Mouse (Mus musculus) testis, adult 2 months (tissue): ENCODE measurements around the gene Crlf1. TPM values are rescaled to one million over a fixed set of nuclear protein-coding genes. Genes with fewer than 3 reads are reported as not detected.

Experiments used
- H3K27ac ChIP-seq: fragments of 200-500 bp; 2 replicates; pipeline ENCODE4 v1.5.1; 2012; ENCODE audit warnings: low read depth, low read length; ENCODE audit not compliant: control insufficient read depth, insufficient read depth
- H3K27me3 ChIP-seq: fragments of 200-500 bp; 2 replicates; pipeline ENCODE4 v1.6.1; 2012; ENCODE audit warnings: mild to moderate bottlenecking, low read length, moderate library complexity; ENCODE audit not compliant: control insufficient read depth, insufficient read depth
- H3K36me3 ChIP-seq: fragments of 200-500 bp; 2 replicates; pipeline ENCODE4 v1.6.1; 2012; ENCODE audit warnings: mild to moderate bottlenecking, low read length; ENCODE audit not compliant: control insufficient read depth, insufficient read depth
- H3K4me1 ChIP-seq: fragments of 200-500 bp; 2 replicates; pipeline ENCODE4 v1.6.1; 2012; ENCODE audit warnings: low read length; ENCODE audit not compliant: control insufficient read depth, insufficient read depth
- H3K4me3 ChIP-seq: fragments of 200-500 bp; 2 replicates; pipeline ENCODE4 v1.5.1; 2012; ENCODE audit warnings: low read depth, mild to moderate bottlenecking, low read length, moderate library complexity, mixed read lengths; ENCODE audit not compliant: control insufficient read depth
- CTCF ChIP-seq: fragments of 200-500 bp; IDR thresholded peaks from 2 replicates; pipeline ENCODE4 v1.5.1; 2012; ENCODE audit warnings: low read depth, mild to moderate bottlenecking, inconsistent platforms, low read length, moderate library complexity; ENCODE audit not compliant: control insufficient read depth, insufficient read depth, insufficient replicate concordance
- POLR2A ChIP-seq: fragments of 200-500 bp; IDR thresholded peaks from 2 replicates; pipeline ENCODE4 v1.6.1; 2012; ENCODE audit warnings: low read depth, mild to moderate bottlenecking, inconsistent platforms, low read length, moderate library complexity; ENCODE audit not compliant: control insufficient read depth
- polyA plus RNA-seq: library from polyadenylated mRNA; depleted of rRNA; stranded (reverse); fragments of >200 nt; gene quantifications from 2 replicates; pipeline ENCODE4 v1.2.3, GENCODE M21; 2012

Crlf1 gene
- polyA plus RNA-seq, 1 experiment = 126 TPM

DNA sequence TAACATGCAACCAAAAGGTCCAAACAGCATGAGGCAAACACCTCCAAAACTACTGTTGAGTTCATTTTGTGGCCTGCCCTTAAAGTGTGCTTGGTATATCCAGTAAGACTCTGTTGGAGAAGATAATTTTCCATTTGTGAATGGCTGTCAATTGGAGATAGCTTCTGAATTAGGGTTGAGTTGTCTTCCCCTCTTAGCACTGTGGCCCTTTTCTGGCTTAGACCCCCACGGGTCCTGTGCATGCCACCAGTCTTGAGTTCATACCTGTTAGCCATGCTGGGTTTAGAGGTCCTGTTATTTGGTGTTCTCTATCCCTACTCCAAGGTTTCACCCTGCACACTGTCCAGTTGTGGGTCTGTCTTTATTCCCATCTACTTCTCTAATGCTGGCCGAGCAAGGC lies 18.8 kb downstream of the Crlf1 start:
- H3K4me3 ChIP-seq = peak overlapping the region; percentile 62
- peaks cover 4% of the 10 kb centered on the region for H3K36me3 ChIP-seq
- no peak overlapping the region for H3K27ac ChIP-seq
- no peak for TF ChIP-seq CTCF
- TF ChIP-seq POLR2A = no peak
- H3K27me3 ChIP-seq = no peaks in the 10 kb centered on the region
- H3K4me1 ChIP-seq = peaks cover 3% of the 10 kb centered on the region

DNA sequence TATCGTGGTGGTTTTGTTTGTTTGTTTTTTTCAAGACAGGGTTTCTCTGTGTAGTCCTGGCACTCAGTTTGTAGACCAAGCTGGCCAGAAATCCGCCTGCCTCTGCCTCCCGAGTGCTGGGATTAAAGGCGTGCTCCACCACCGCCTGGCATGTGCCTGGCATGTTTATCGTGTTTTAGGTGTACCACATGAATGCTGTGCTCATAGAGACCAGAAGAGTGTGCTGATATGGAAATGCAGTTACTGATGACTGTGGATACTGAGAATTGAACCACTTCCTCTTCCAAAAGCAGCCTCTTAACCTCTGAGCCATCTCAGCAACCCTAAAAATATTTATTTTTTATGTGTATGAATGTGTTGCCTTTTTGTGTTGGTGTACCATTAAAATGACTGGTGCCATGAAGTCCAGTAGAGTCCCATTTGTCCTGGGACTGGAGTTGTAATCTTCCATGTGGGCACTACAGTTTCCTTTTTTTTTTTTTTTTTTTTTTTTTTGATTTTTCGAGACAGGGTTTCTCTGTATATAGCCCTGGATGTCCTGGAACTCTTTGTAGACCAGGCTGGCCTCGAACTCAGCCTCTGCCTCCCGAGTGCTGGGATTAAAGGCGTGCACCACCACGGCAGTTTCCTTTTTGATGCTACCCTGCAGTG lies 19.4 kb downstream of the Crlf1 start:
- Histone ChIP-seq H3K4me3 (peak overlapping the region; percentile 62), H3K27ac (no peak overlapping the region), H3K36me3 (peaks cover 4% of the 10 kb centered on the region)

DNA sequence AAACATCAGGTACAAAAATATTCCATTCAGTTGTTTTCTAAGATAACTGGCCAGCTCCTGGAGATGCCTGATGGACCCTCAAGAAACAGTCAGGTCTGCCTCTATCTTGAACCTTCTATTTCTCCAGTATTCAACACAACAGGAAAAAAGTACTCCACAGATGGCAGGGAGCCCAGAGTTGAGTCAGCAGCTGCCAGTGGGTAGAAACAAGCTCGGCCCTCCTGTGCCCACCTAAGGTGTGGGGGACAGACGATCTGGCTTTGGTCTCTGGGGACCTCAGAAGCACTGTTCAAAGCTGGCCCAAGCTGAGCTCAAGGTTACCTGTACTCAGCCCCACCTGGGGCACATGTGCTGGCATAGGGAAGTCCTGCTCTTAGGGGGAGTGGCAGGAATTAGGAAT lies 20.5 kb downstream of the Crlf1 start:
- H3K27me3 ChIP-seq = no peaks in the 10 kb centered on the region
- peaks cover 4% of the 10 kb centered on the region for H3K36me3 ChIP-seq
- TF ChIP-seq POLR2A (no peak), CTCF (no peak)
- no peak overlapping the region for H3K4me3 ChIP-seq
- no peaks in the 10 kb centered on the region; the same call in 1 of the 2 replicates for H3K4me1 ChIP-seq
- no peak overlapping the region for H3K27ac ChIP-seq

More for the DNA sequence above, 19.4 kb downstream of the Crlf1 start:
- TF ChIP-seq POLR2A (no peak), CTCF (no peak)
- Histone ChIP-seq H3K4me1 (no peaks in the 10 kb centered on the region; the same call in 1 of the 2 replicates), H3K27me3 (no peaks in the 10 kb centered on the region)

DNA sequence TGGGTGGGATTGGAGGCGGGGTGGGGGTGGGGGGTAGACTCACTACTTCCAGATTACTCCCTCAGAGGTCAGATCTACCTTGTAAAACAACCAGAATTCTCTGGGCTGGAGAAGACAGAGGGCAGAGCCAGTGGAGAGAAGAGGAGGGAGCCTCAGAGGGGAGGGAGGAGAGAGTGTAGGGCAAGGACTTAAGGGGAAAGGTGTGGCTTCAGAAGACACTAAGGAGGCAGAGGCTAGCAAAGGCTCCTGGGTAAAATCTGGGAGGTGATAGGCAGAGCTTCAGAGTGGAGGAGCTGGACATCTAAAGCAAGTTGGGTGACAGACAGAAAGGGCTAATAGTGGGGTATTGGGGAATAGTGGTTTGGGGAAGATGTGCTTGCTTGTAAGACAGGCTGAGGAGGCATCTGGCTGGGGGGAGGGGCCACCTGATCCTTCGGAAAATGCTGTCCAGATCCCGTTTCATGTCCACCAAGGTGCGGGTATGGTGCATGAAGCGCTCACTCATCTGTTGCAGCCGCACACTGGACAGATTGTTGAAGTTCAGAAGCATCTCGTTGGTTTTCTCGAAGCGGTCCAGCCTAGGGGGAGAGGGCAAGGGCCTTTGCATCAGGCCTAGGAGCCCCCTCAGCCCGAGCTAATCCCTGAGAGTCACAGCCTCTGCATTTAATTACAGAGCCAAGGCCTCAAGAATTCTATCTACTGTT lies 25.1 kb downstream of the Crlf1 start:
- Histone ChIP-seq H3K27me3 (no peaks in the 10 kb centered on the region), H3K4me1 (peaks cover 2% of the 10 kb centered on the region), H3K27ac (no peak overlapping the region), H3K4me3 (no peak overlapping the region), H3K36me3 (peaks cover 3% of the 10 kb centered on the region; the same call in 1 of the 2 replicates)
- TF ChIP-seq CTCF = no peak
- TF ChIP-seq POLR2A = no peak

DNA sequence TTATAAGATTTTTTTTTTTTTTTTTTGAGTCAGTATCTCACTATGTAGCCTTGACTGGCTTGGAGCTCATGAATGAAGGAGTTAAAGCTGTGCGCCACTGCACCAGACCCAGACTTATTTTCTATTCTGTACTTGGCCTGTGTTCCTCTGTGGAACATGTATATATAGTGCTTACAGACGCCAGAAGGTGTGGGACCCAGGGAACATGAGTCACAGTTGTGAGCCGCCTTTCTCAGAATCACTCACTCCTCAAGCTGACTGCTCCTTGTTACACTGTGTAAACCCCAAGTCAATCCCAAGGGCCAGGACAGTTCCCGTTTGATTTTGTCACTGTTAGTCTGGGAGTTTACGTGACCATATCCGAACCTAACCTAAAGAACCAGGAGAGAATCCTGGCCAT lies 26.1 kb downstream of the Crlf1 start:
- Histone ChIP-seq H3K27ac (no peak overlapping the region), H3K4me1 (peaks cover 4% of the 10 kb centered on the region), H3K4me3 (no peak overlapping the region), H3K36me3 (peaks cover 2% of the 10 kb centered on the region; the same call in 1 of the 2 replicates), H3K27me3 (no peaks in the 10 kb centered on the region)
- no peak for TF ChIP-seq CTCF
- TF ChIP-seq POLR2A = no peak

DNA sequence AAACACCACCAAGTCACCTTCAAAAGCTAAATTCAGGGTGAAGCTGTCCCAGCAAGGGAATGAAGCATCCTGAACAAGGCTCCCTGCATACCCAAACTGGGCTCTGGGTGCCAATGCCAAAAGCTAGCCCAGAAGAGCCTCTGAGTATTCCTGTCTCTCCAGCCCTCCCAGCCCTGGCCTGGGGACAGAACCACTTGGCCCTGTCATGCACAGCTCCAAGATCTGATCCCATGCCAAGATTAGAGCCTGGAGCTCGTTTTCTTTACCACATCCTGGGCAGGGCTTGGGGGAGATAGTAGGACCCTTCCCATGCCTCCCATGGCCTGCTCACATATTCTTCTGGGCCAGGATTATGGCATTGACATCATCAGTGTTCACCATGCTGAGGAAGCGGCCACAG lies 26.6 kb downstream of the Crlf1 start:
- Histone ChIP-seq H3K36me3 (peaks cover 2% of the 10 kb centered on the region; the same call in 1 of the 2 replicates), H3K27ac (no peak overlapping the region), H3K4me3 (no peak overlapping the region), H3K4me1 (peaks cover 4% of the 10 kb centered on the region), H3K27me3 (no peaks in the 10 kb centered on the region)
- TF ChIP-seq CTCF (no peak), POLR2A (no peak)

DNA sequence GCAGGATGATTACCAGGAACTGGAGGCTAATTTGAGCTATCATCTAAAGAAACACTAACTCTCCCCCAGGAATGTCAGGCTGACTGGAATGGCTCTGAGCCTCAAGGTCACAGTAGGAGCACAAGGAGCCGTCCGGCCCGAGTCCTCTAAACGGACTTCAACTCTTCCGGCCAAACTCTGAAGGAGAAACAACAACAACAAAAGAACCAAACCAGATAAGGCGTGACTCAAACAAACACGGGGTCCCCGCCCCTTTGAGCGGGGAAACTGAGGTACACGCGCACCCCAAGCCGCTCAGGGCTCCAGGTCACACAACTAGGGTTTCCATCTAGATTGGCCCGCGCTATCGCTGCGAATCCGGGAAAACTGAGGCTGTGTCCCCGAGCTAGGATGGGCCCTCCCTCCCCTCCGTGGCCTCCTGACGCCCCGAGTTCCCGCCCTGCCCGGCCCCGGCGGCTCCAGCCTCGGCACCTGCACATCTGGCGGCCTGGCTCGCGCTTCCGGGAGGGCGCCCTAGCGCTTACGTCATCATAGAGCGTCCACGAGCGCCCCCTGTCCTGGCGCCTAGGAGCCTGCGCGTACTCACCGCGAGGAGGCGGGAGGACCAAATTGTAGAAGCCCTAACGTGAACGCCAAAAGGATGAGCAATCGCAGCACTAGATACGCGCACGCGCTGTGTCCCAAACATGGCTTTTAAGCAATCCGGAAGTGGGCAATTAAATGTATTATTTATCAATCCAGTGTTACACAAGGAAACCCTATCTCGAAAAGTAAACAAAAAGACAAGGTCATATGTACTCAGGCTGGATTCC lies 29.8 kb downstream of the Crlf1 start:
- Histone ChIP-seq H3K27ac (peak overlapping the region; percentile 77), H3K27me3 (no peaks in the 10 kb centered on the region), H3K4me3 (peak overlapping the region; percentile 82), H3K4me1 (peaks cover 7% of the 10 kb centered on the region), H3K36me3 (no peaks in the 10 kb centered on the region; the same call in 1 of the 2 replicates)
- TF ChIP-seq POLR2A = peak; percentile 70
- no peak for TF ChIP-seq CTCF
